In genomic region chr13:9192797-9193330, GRCm38 (mm10) we compare ENCODE assay signal across 18 mouse cellular contexts.
DNase-seq lines count a peak whose midpoint lies in the region; ATAC-seq lines count a peak whose summit lies in the region.
"Had no signal": no experiment of that assay in that cellular context is flagged by ENCODE, and none has a peak within 500 bp of the region (broad histone marks: within the 10 kb centered on the region; RNA-seq: fewer than 3 reads in every experiment).

No protein-coding gene starts in this region.

- H3K4me1 ChIP-seq in forebrain, embryonic 11.5 days (replicated peaks; ENCODE audit: control insufficient read depth, insufficient read depth, low read length): no peaks in the 10 kb centered on the region; the same call in 1 of the 2 replicates
- peaks cover 34% of the 10 kb centered on the region for H3K4me1 ChIP-seq in forebrain, embryonic 10.5 days

- H3K4me2 ChIP-seq in forebrain, embryonic 11.5 days (ENCODE audit: low read depth, low read length, severe bottlenecking): no peak overlapping the region
- H3K4me2 ChIP-seq: embryonic facial prominence, embryonic 12.5 days; heart, embryonic 15.5 days; hindbrain, embryonic 12.5 days; liver, embryonic 12.5 days had no signal

- H3K9me3 ChIP-seq in forebrain, embryonic 11.5 days (ENCODE audit: control insufficient read depth, low read length): no peaks in the 10 kb centered on the region
- no peaks in the 10 kb centered on the region for H3K9me3 ChIP-seq in forebrain, embryonic 10.5 days
- H3K9me3 ChIP-seq: embryonic facial prominence, embryonic 12.5 days; heart, embryonic 15.5 days; hindbrain, embryonic 12.5 days; liver, embryonic 12.5 days had no signal

- DNase-seq in forebrain, embryonic 11.5 days (ENCODE audit: low spot score): peak; percentile 42
- no peak for DNase-seq in forebrain, embryonic 10.5 days (ENCODE audit: extremely low spot score, low spot score)
- DNase-seq in kidney, adult 9 months: peak; percentile 45
- no peak for DNase-seq in kidney, postnatal 14 days
- peak; percentile 15 to 53 for DNase-seq in urinary bladder, postnatal 4 days (ENCODE audit: low spot score in 2 of 2)
- no peak for DNase-seq in urinary bladder, postnatal 10 days (ENCODE audit: low spot score)
- no peak for DNase-seq in ovary, postnatal 36 days (ENCODE audit: low spot score)
- no peak for DNase-seq in urinary bladder, postnatal 36 days (ENCODE audit: low spot score in 2 of 2)
- DNase-seq: cerebellum, adult 9-11 months; right cerebral cortex, postnatal 14 days; thymus, adult 18-20 months had no signal

- no peak for ATAC-seq in forebrain, embryonic 11.5 days (replicated peaks; ENCODE audit: low FRiP score)
- ATAC-seq: activated CD4-positive, CD25-positive, alpha-beta regulatory T cell, adult 4 months; intestine, postnatal 0 days; liver, embryonic 12.5 days; lung, postnatal 0 days had no signal

- no peaks in the 10 kb centered on the region for H3K27me3 ChIP-seq in forebrain, embryonic 11.5 days (ENCODE audit: control insufficient read depth, insufficient read depth, low read length)
- H3K27me3 ChIP-seq in forebrain, embryonic 10.5 days (ENCODE audit: poor library complexity, severe bottlenecking): no peaks in the 10 kb centered on the region; the same call in 1 of the 2 replicates
- H3K27me3 ChIP-seq: embryonic facial prominence, embryonic 12.5 days; heart, embryonic 15.5 days; hindbrain, embryonic 12.5 days had no signal

- H3K4me3 ChIP-seq in forebrain, embryonic 11.5 days (ENCODE audit: low read depth, low read length): no peak overlapping the region
- H3K4me3 ChIP-seq in forebrain, embryonic 10.5 days: no peak overlapping the region
- H3K4me3 ChIP-seq: embryonic facial prominence, embryonic 12.5 days; heart, embryonic 15.5 days; hindbrain, embryonic 12.5 days; liver, embryonic 12.5 days had no signal

- 23% methylated on average over 9 of the region's 9 CpGs for WGBS in forebrain, embryonic 11.5 days
- 19% methylated on average over 9 of the region's 9 CpGs for WGBS in forebrain, embryonic 10.5 days

- no peaks in the 10 kb centered on the region for H3K36me3 ChIP-seq in forebrain, embryonic 11.5 days (ENCODE audit: control insufficient read depth, insufficient read depth, low read length)
- H3K36me3 ChIP-seq in forebrain, embryonic 10.5 days (replicated peaks): no peaks in the 10 kb centered on the region
- H3K36me3 ChIP-seq: embryonic facial prominence, embryonic 12.5 days; heart, embryonic 15.5 days; hindbrain, embryonic 12.5 days; liver, embryonic 12.5 days had no signal

- no peak overlapping the region for H3K9ac ChIP-seq in forebrain, embryonic 11.5 days (ENCODE audit: low read length)
- H3K9ac ChIP-seq: embryonic facial prominence, embryonic 12.5 days; heart, embryonic 15.5 days; hindbrain, embryonic 12.5 days; liver, embryonic 12.5 days had no signal

- H3K27ac ChIP-seq in forebrain, embryonic 11.5 days (ENCODE audit: low read depth, low read length): no peak overlapping the region
- H3K27ac ChIP-seq in forebrain, embryonic 10.5 days: no peak overlapping the region
- H3K27ac ChIP-seq: embryonic facial prominence, embryonic 12.5 days; heart, embryonic 15.5 days; hindbrain, embryonic 12.5 days; liver, embryonic 12.5 days had no signal

Comparison
In these comparisons a context has a peak if more than half of its experiments do, and no peak if none do; other contexts are left out.
1. DNase-seq: peak in forebrain, embryonic 11.5 days (single experiment), kidney, adult 9 months (single experiment) and urinary bladder, postnatal 4 days (2 of 2); none in forebrain, embryonic 10.5 days (single experiment), kidney, postnatal 14 days (single experiment), urinary bladder, postnatal 10 days (single experiment), ovary, postnatal 36 days (single experiment) and urinary bladder, postnatal 36 days (0 of 2).